Mouse (Mus musculus) heart, embryonic 14.5 days (tissue): Measurements from ENCODE around the gene Trit1. TPM values are rescaled to one million over a fixed set of nuclear protein-coding genes. Genes with fewer than 3 reads are reported as not detected.
"Not testable (repeated sequence)": the region's sequence is repeated elsewhere in the genome, so short reads cannot be mapped to it uniquely, and the experiment has no call there.

Source experiments
- ATAC-seq: fragments of 200-750 bp; cut with Nextera tagmentation; 2 replicates; pipeline ENCODE4 v1.8.0; 2017; ENCODE audit warnings: low read depth, moderate TSS enrichment; ENCODE audit not compliant: insufficient number of reproducible peaks, insufficient read depth, low FRiP score
- H3K27ac ChIP-seq, 2 experiments: fragments of 200-500 bp in 1 of 2; fragments of 300-500 bp in 1 of 2; sonication (generic) in 1 of 2; replicated peaks in 1 of 2; 2 replicates each; pipeline ENCODE4 v1.5.1; 2012 to 2014; ENCODE audit warnings: low read depth in 2 of 2, low read length in 2 of 2, control low read depth in 1 of 2, mild to moderate bottlenecking in 1 of 2, mixed read lengths in 1 of 2; ENCODE audit not compliant: control insufficient read depth in 1 of 2, insufficient read depth in 1 of 2
- H3K27me3 ChIP-seq: fragments of 300-500 bp; sonication (generic); 2 replicates; pipeline ENCODE4 v1.6.1; 2014; ENCODE audit warnings: mild to moderate bottlenecking, low read length, control low read depth; ENCODE audit not compliant: control insufficient read depth, insufficient read depth
- H3K36me3 ChIP-seq: fragments of 300-500 bp; sonication (generic); 2 replicates; pipeline ENCODE4 v1.6.1; 2014; ENCODE audit warnings: mild to moderate bottlenecking, control low read depth, low read length, mixed read lengths; ENCODE audit not compliant: control insufficient read depth, insufficient read depth
- H3K4me1 ChIP-seq, 2 experiments: fragments of 200-500 bp in 1 of 2; fragments of 300-500 bp in 1 of 2; sonication (generic) in 1 of 2; 2 replicates each; pipeline ENCODE4 v1.6.1; 2012 to 2014; ENCODE audit warnings: low read length in 2 of 2, control low read depth in 1 of 2, mixed read lengths in 1 of 2; ENCODE audit not compliant: control insufficient read depth in 2 of 2, insufficient read depth in 2 of 2
- H3K4me2 ChIP-seq: fragments of 300-500 bp; sonication (generic); 2 replicates; pipeline ENCODE4 v1.6.1; 2014; ENCODE audit warnings: mild to moderate bottlenecking, low read length
- H3K4me3 ChIP-seq, 2 experiments: fragments of 200-500 bp in 1 of 2; fragments of 300-500 bp in 1 of 2; sonication (generic) in 1 of 2; 2 replicates each; pipeline ENCODE4 v1.5.1; 2012 to 2014; ENCODE audit warnings: low read length in 2 of 2, mild to moderate bottlenecking in 2 of 2, control low read depth in 1 of 2, low read depth in 1 of 2, moderate library complexity in 1 of 2; ENCODE audit not compliant: control insufficient read depth in 1 of 2, insufficient read depth in 1 of 2
- H3K9ac ChIP-seq: fragments of 300-500 bp; sonication (generic); 2 replicates; pipeline ENCODE4 v1.6.1; 2014; ENCODE audit warnings: mild to moderate bottlenecking, low read length
- H3K9me3 ChIP-seq: fragments of 300-500 bp; sonication (generic); 2 replicates; pipeline ENCODE4 v1.6.1; 2016; ENCODE audit warnings: low read length, control low read depth; ENCODE audit not compliant: control insufficient read depth
- WGBS: fragments of 180-500 bp; shearing (Covaris S2); extraction: QIAGEN DNeasy Blood & Tissue Kit; methylation state at CpG from one replicate; pipeline ENCODE4 v1.1.7; 2014; 5-methylcytosine and 5-hydroxymethylcytosine counted together
- polyA plus RNA-seq: library from polyadenylated mRNA; unstranded; fragments of >200 nt; fragmentation: Nextera tagmentation; extraction: Ambion mirVana; gene quantifications from 2 replicates; pipeline ENCODE4 v1.2.1, GENCODE M21; 2014

Trit1 gene
- polyA plus RNA-seq, 1 experiment from 2014 or later = 12.1 TPM

- no peaks in the 10 kb centered on the region for H3K4me1 ChIP-seq
- H3K9me3 ChIP-seq = no peaks in the 10 kb centered on the region
- no peak overlapping the region for H3K9ac ChIP-seq
- no peaks in the 10 kb centered on the region for H3K36me3 ChIP-seq
- WGBS = 35% methylated on average over 4 of the region's 4 CpGs
- no peak for ATAC-seq
- H3K27me3 ChIP-seq = peaks cover 21% of the 10 kb centered on the region
- no peak overlapping the region for H3K4me2 ChIP-seq
- no peak overlapping the region for H3K27ac ChIP-seq
- H3K4me3 ChIP-seq = no peak overlapping the region
Observed at GRCm38 (mm10) chr4:122987421-122987820, 29.0 kb upstream of the Trit1 start.

- WGBS = 61% methylated on average over 3 of the region's 3 CpGs
- H3K9ac ChIP-seq, H3K9me3 ChIP-seq, H3K4me3 ChIP-seq, H3K4me1 ChIP-seq, H3K36me3 ChIP-seq, H3K4me2 ChIP-seq, H3K27ac ChIP-seq, ATAC-seq: not testable (repeated sequence)
- peaks cover 18% of the 10 kb centered on the region for H3K27me3 ChIP-seq
Observed at GRCm38 (mm10) chr4:122988004-122988403, 28.4 kb upstream of the Trit1 start.

GRCm38 (mm10) chr4:122991177-122991576 is 25.2 kb upstream of the Trit1 start:
- 66% methylated on average over 1 of the region's 1 CpGs for WGBS
- H3K27ac ChIP-seq = no peak overlapping the region
- no peaks in the 10 kb centered on the region for H3K4me1 ChIP-seq
- no peak overlapping the region for H3K4me2 ChIP-seq
- ATAC-seq = no peak
- no peaks in the 10 kb centered on the region for H3K36me3 ChIP-seq
- H3K4me3 ChIP-seq = no peak overlapping the region
- no peak overlapping the region for H3K9ac ChIP-seq
- H3K9me3 ChIP-seq = no peaks in the 10 kb centered on the region
- H3K27me3 ChIP-seq = peaks cover 9% of the 10 kb centered on the region

GRCm38 (mm10) chr4:122992276-122992675 is 24.1 kb upstream of the Trit1 start:
- Histone ChIP-seq H3K4me3 (no peak overlapping the region), H3K27me3 (peaks cover 18% of the 10 kb centered on the region), H3K4me1 (peaks cover 0 to 5% of the 10 kb centered on the region in 2 experiments; a peak in 1 of 4 replicates), H3K36me3 (no peaks in the 10 kb centered on the region), H3K9ac (no peak overlapping the region), H3K27ac (no peak overlapping the region), H3K9me3 (no peaks in the 10 kb centered on the region), H3K4me2 (no peak overlapping the region)
- ATAC-seq = no peak
- whole genome bisulfite sequencing = 77% methylated on average over 3 of the region's 3 CpGs

GRCm38 (mm10) chr4:122995404-122996220 is 20.8 kb upstream of the Trit1 start, which contains the start of gene Mycl:
Gene Mycl, plus strand, starts transcription at chr4:122995652.
- under 1% methylated on average over 67 of the region's 69 CpGs for WGBS
- H3K9ac ChIP-seq = peak within 1 kb of the TSS; percentile 56
- no peaks in the 10 kb centered on the region for H3K36me3 ChIP-seq
- H3K4me2 ChIP-seq = peak within 1 kb of the TSS; percentile 96
- H3K4me3 ChIP-seq = peak within 1 kb of the TSS; percentile 59 to 62
- no peak within 1 kb of the TSS for H3K27ac ChIP-seq
- ATAC-seq = peak; percentile 51
- H3K9me3 ChIP-seq = no peaks in the 10 kb centered on the region
- H3K4me1 ChIP-seq = peaks cover 0 to 5% of the 10 kb centered on the region in 2 experiments; a peak in 1 of 4 replicates
- peaks cover 49% of the 10 kb centered on the region for H3K27me3 ChIP-seq

GRCm38 (mm10) chr4:122996221-122996617 is 20.2 kb upstream of the Trit1 start:
- Histone ChIP-seq H3K27ac (no peak overlapping the region), H3K9me3 (no peaks in the 10 kb centered on the region), H3K27me3 (peaks cover 49% of the 10 kb centered on the region), H3K9ac (peak overlapping the region; percentile 56), H3K36me3 (no peaks in the 10 kb centered on the region), H3K4me2 (peak overlapping the region; percentile 96), H3K4me1 (peaks cover 0 to 5% of the 10 kb centered on the region in 2 experiments; a peak in 1 of 4 replicates), H3K4me3 (peak overlapping the region; percentile 59 to 62)
- under 1% methylated on average over 30 of the region's 32 CpGs for WGBS
- no peak for ATAC-seq

- H3K4me2 ChIP-seq = peak overlapping the region; percentile 96
- no peaks in the 10 kb centered on the region for H3K36me3 ChIP-seq
- no peaks in the 10 kb centered on the region for H3K9me3 ChIP-seq
- peaks cover 55% of the 10 kb centered on the region for H3K27me3 ChIP-seq
- H3K4me1 ChIP-seq = peaks cover 0 to 5% of the 10 kb centered on the region in 2 experiments; a peak in 1 of 4 replicates
- no peak overlapping the region for H3K27ac ChIP-seq
- ATAC-seq = no peak
- WGBS = 1% methylated on average over 47 of the region's 47 CpGs
- peak overlapping the region; percentile 59 to 62 for H3K4me3 ChIP-seq
- peak overlapping the region; percentile 56 for H3K9ac ChIP-seq
Observed at GRCm38 (mm10) chr4:122996618-122997381, 19.6 kb upstream of the Trit1 start.
